ENCODE assay signal across 10 mouse cellular contexts in genomic region chr10:30660564-30661328, GRCm38 (mm10). TPM values are rescaled to one million over a fixed set of nuclear protein-coding genes. Genes with fewer than 3 reads are reported as not detected.
A peak's percentile ranks its signal among the peaks of the same experiment; 100 is the strongest.
DNase-seq lines count a peak whose midpoint lies in the region; ATAC-seq and TF ChIP-seq lines count a peak whose summit lies in the region.
"Had no signal": no experiment of that assay in that cellular context is flagged by ENCODE, and none has a peak within 500 bp of the region (broad histone marks: within the 10 kb centered on the region; RNA-seq: fewer than 3 reads in every experiment).

No protein-coding gene starts in this region.

- DNase-seq in adrenal gland, postnatal 36 days, result peak; percentile 5 to 17
- no peak for DNase-seq in adrenal gland, adult 18-20 months (ENCODE audit: low spot score in 2 of 2)
- peak in 1 of 2 experiments; percentile 12 for DNase-seq in layer of hippocampus, adult 2 months (ENCODE audit: low spot score in 2 of 2)
- DNase-seq in layer of hippocampus, adult 11-12 months (ENCODE audit: low spot score), result no peak
- DNase-seq in R1 (ENCODE audit: low read depth, low spot score), result peak; percentile 16
- DNase-seq in gastrocnemius, adult 18-20 months (ENCODE audit: low spot score), result no peak
- no peak for DNase-seq in gastrocnemius, postnatal 25 days
- DNase-seq: kidney, postnatal 25 days had no signal

- TF ChIP-seq CTCF in layer of hippocampus, adult 2 months (conservative IDR thresholded peaks at IDR 0.05), result peak; percentile 81

- H3K4me3 ChIP-seq in layer of hippocampus, adult 2 months, result no peak overlapping the region
- H3K4me3 ChIP-seq: midbrain, embryonic 12.5 days had no signal

- peak; percentile 64 for ATAC-seq in megakaryocyte, adult 5-6 weeks (ENCODE audit: poor library complexity, severe bottlenecking)

- H3K27ac ChIP-seq in layer of hippocampus, adult 2 months, result no peak overlapping the region
- H3K27ac ChIP-seq: midbrain, embryonic 12.5 days had no signal

RNA-seq across cellular contexts. Expression of gene Hint3, which starts 31.3 kb away (rescaled TPM):
- 10 to 100 TPM; 43.6 to 58.2 TPM for total RNA-seq in adrenal gland, postnatal 36 days (2021)
- 10 to 100 TPM; 48.5 to 50.9 TPM for total RNA-seq in adrenal gland, adult 18-20 months (2021)
- 10 to 100 TPM; 36.3 to 38.1 TPM for total RNA-seq in layer of hippocampus, adult 2 months (2021)
- 12.3 and 13.7 TPM in 2 replicates for total RNA-seq in megakaryocyte, adult 5-6 weeks (2015)
- total RNA-seq in megakaryocyte, adult 5-6 weeks (2017), result 7.0 and 15.2 TPM in 2 replicates
- total RNA-seq in gastrocnemius, adult 18-20 months (2021), result 10 to 100 TPM; 56.0 to 62.1 TPM
- total RNA-seq in gastrocnemius, postnatal 25 days (2021), result 10 to 100 TPM; 46.9 to 54.1 TPM

Comparison
In these comparisons a context has a peak if more than half of its experiments do, and no peak if none do; other contexts are left out.
1. DNase-seq: peak in adrenal gland, postnatal 36 days (2 of 2) and R1 (single experiment); none in adrenal gland, adult 18-20 months (0 of 2), layer of hippocampus, adult 11-12 months (single experiment), gastrocnemius, adult 18-20 months (single experiment) and gastrocnemius, postnatal 25 days (single experiment).